Mouse (Mus musculus) C2C12 (cell line): ENCODE data around the gene Strip1. TPM values are rescaled to one million over a fixed set of nuclear protein-coding genes. Genes with fewer than 3 reads are reported as not detected.

Experiments used
- H3K27me3 ChIP-seq: one replicate; pipeline ENCODE4 v1.6.1; 2011; ENCODE audit not compliant: control insufficient read depth, insufficient read depth, insufficient read length
- H3K36me3 ChIP-seq: one replicate; pipeline ENCODE4 v1.6.1; 2011; ENCODE audit not compliant: control insufficient read depth, insufficient read depth
- H3K4me3 ChIP-seq: one replicate; pipeline ENCODE4 v1.5.1; 2011; ENCODE audit warnings: mild to moderate bottlenecking, control low read depth; ENCODE audit not compliant: poor library complexity, insufficient read depth, severe bottlenecking
- H3K79me2 ChIP-seq: one replicate; pipeline ENCODE4 v1.6.1; 2011; ENCODE audit not compliant: control insufficient read depth, insufficient read depth
- H3K79me3 ChIP-seq: one replicate; pipeline ENCODE4 v1.6.1; 2011; ENCODE audit warnings: low read depth, control low read depth
- H3ac ChIP-seq: one replicate; pipeline ENCODE3; 2011; ENCODE audit warnings: low read depth; ENCODE audit not compliant: control insufficient read depth, insufficient read length
- CEBPB ChIP-seq: IDR thresholded peaks from one replicate; pipeline ENCODE4 v1.6.1; 2011; ENCODE audit warnings: low read depth, mild to moderate bottlenecking, control low read depth, moderate library complexity
- CTCF ChIP-seq: IDR thresholded peaks from one replicate; pipeline ENCODE4 v1.5.1; 2011; ENCODE audit not compliant: control insufficient read depth, insufficient read depth, insufficient read length
- FOSL1 ChIP-seq: IDR thresholded peaks from one replicate; pipeline ENCODE4 v1.8.0; 2011; ENCODE audit warnings: mild to moderate bottlenecking, low read length; ENCODE audit not compliant: poor library complexity, insufficient read depth, severe bottlenecking
- MAX ChIP-seq: IDR thresholded peaks from one replicate; pipeline ENCODE4 v1.6.1; 2011; ENCODE audit warnings: mild to moderate bottlenecking, control low read depth
- MYOD1 ChIP-seq: IDR thresholded peaks from one replicate; pipeline ENCODE4 v1.6.1; 2011; ENCODE audit warnings: low read depth; ENCODE audit not compliant: control insufficient read depth, insufficient read length
- MYOG ChIP-seq: IDR thresholded peaks from one replicate; pipeline ENCODE4 v1.6.1; 2011; ENCODE audit not compliant: control insufficient read depth, insufficient read length; ENCODE audit errors: extremely low read depth
- USF1 ChIP-seq: IDR thresholded peaks from one replicate; pipeline ENCODE4 v1.6.1; 2011; ENCODE audit warnings: low read depth, mild to moderate bottlenecking, control low read depth, moderate library complexity
- polyA plus RNA-seq: library from polyadenylated mRNA; unstranded; fragments of >200 nt; fragmentation: generic; extraction: Trizol; gene quantifications from one replicate; pipeline ENCODE4 v1.2.1, GENCODE M21; 2012; ENCODE audit warnings: missing spikeins

Strip1 gene
- polyA plus RNA-seq, 1 experiment, result 35.2 TPM

GRCm38 (mm10) chr3:107607221-107607620 is 24.3 kb downstream of the Strip1 start:
- Histone ChIP-seq H3K79me2 (no peaks in the 10 kb centered on the region), H3K4me3 (no peak overlapping the region)

DNA sequence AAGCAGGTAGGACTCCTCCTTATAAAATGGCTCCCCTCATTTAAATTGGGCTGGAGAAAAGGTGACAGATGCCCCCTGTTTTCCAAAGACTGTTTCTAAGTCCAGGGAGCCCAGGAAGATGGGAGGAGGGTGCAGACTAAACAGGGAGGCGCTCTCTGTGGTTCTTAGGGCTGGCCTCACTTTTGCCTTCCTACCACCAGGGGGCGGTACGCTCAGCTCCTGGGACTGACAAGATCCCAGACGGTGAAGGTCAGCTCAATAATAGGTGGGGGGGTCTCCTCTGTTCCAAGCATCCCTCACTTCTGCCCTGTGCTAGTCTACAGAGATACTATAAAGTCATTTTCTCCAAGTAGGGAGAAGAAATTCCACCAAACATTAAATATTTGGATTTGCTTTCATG is 26.2 kb downstream of the Strip1 start:
- Histone ChIP-seq H3K79me2 (no peaks in the 10 kb centered on the region), H3K79me3 (no peaks in the 10 kb centered on the region), H3K36me3 (no peaks in the 10 kb centered on the region), H3K4me3 (no peak overlapping the region), H3K27me3 (peaks cover 30% of the 10 kb centered on the region), H3ac (no peak overlapping the region)
- no peak for TF ChIP-seq FOSL1
- peak; percentile 69 for TF ChIP-seq CTCF

More at GRCm38 (mm10) chr3:107607221-107607620, 24.3 kb downstream of the Strip1 start:
- Histone ChIP-seq H3K27me3 (peaks cover 13% of the 10 kb centered on the region), H3K36me3 (peaks cover 4% of the 10 kb centered on the region), H3K79me3 (no peaks in the 10 kb centered on the region), H3ac (no peak overlapping the region)
- no peak for TF ChIP-seq MYOG
- TF ChIP-seq USF1, result no peak
- TF ChIP-seq CTCF, result no peak
- no peak for TF ChIP-seq MAX
- TF ChIP-seq FOSL1, result no peak
- no peak for TF ChIP-seq MYOD1
- TF ChIP-seq CEBPB, result no peak

- Histone ChIP-seq H3K36me3 (no peaks in the 10 kb centered on the region), H3K27me3 (peaks cover 75% of the 10 kb centered on the region), H3K79me2 (no peaks in the 10 kb centered on the region), H3K4me3 (no peak overlapping the region), H3ac (no peak overlapping the region), H3K79me3 (no peaks in the 10 kb centered on the region)
- TF ChIP-seq CEBPB, result no peak
- no peak for TF ChIP-seq MAX
- no peak for TF ChIP-seq MYOG
- no peak for TF ChIP-seq CTCF
- TF ChIP-seq USF1, result no peak
- TF ChIP-seq FOSL1, result no peak
- TF ChIP-seq MYOD1, result no peak
These were observed 31.4 kb downstream of the Strip1 start for GRCm38 (mm10) chr3:107600127-107600526.

DNA sequence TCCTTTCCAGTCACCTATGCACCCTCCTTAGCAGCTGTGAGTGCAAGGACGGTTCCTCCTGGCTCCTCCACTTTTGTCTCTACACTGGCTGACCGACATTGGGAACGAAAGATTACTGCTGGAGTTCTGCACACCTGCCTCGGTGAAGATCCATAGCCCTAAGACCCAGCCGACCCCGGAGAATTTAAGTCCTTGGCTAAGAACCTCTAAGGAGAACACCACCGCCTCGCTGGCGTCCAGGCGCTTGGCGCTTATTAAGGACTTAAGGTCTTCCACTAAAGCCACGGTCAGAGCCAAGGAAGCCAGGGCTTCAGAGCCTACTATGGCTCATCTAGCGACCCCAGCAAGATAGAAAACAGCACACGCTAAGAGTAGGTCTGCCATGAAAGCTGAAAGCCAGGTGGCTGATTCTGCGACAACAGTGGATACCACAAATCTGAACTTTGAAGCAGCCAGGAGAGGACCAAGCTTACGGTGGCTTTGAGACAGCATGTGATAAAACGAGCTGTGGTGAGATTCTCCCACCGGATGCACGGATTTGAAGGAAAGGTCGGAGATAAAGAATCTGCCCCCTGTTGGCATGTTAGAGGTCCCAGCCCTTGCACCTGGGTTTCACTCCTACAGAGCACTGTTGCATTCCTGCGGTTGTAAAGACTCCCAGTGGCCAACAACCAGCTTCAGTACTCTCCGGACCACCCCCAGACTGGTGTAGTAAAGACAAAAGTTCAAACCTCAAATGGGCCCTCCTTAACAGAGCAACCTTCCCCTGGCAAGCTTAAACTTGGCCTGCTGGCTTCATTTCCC is 33.7 kb downstream of the Strip1 start:
- H3K36me3 ChIP-seq, result no peaks in the 10 kb centered on the region
- TF ChIP-seq CEBPB (no peak), FOSL1 (no peak), MAX (no peak), MYOG (no peak), USF1 (no peak), CTCF (no peak), MYOD1 (no peak)
- H3K27me3 ChIP-seq, result peaks cover 82% of the 10 kb centered on the region
- no peaks in the 10 kb centered on the region for H3K79me3 ChIP-seq
- H3ac ChIP-seq, result no peak overlapping the region
- no peak overlapping the region for H3K4me3 ChIP-seq
- H3K79me2 ChIP-seq, result no peaks in the 10 kb centered on the region

GRCm38 (mm10) chr3:107597134-107597533 is 34.4 kb downstream of the Strip1 start:
- Histone ChIP-seq H3K4me3 (no peak overlapping the region), H3K79me2 (no peaks in the 10 kb centered on the region), H3K36me3 (no peaks in the 10 kb centered on the region), H3K27me3 (peaks cover 81% of the 10 kb centered on the region), H3K79me3 (no peaks in the 10 kb centered on the region), H3ac (no peak overlapping the region)
- TF ChIP-seq MYOG, result no peak

DNA sequence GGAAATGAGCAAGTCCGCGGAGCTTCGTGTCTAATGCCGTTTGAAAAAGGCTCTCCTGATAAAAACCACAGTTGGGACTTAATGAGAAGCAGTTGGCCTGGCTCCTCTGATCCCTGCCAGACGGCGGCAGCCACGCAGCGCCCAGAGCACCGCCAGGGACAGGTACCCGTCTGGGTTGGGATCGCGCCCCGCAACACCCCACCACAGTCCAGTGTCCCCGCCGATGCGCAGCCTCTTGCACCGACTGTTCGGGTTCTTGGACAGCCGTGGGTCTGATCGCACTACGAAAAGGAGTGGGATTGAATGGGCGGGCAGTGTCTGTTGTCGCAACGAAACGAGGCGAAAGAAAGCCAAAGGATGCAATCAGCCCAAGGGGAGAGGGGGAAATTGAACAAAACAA is 34.9 kb downstream of the Strip1 start:
- Histone ChIP-seq H3ac (no peak overlapping the region), H3K4me3 (no peak overlapping the region), H3K36me3 (no peaks in the 10 kb centered on the region), H3K79me3 (no peaks in the 10 kb centered on the region), H3K79me2 (no peaks in the 10 kb centered on the region), H3K27me3 (peaks cover 78% of the 10 kb centered on the region)
- TF ChIP-seq CTCF, result no peak
